Mouse (Mus musculus) forebrain, embryonic 14.5 days (tissue): ENCODE data around the gene Plcl1. TPM values are rescaled to one million over a fixed set of nuclear protein-coding genes. Genes with fewer than 3 reads are reported as not detected.

Experiments
- ATAC-seq: fragments of 200-750 bp; cut with Nextera tagmentation; 2 replicates; pipeline ENCODE4 v1.8.0; 2017; ENCODE audit warnings: mild to moderate bottlenecking, moderate library complexity
- DNase-seq: peaks from one replicate; pipeline ENCODE4 v3.0.0-alpha.2; 2015; ENCODE audit warnings: low spot score
- H3K27ac ChIP-seq: fragments of 300-500 bp; sonication (generic); 2 replicates; pipeline ENCODE4 v1.5.1; 2014; ENCODE audit warnings: low read depth, mild to moderate bottlenecking, control low read depth, low read length, moderate library complexity
- H3K27me3 ChIP-seq: fragments of 300-500 bp; sonication (generic); replicated peaks from 2 replicates; pipeline ENCODE4 v1.6.1; 2014; ENCODE audit warnings: low read length, control low read depth, mixed read lengths; ENCODE audit not compliant: control insufficient read depth, insufficient read depth
- H3K36me3 ChIP-seq: fragments of 300-500 bp; sonication (generic); 2 replicates; pipeline ENCODE4 v1.6.1; 2014; ENCODE audit warnings: low read length, control low read depth; ENCODE audit not compliant: control insufficient read depth, insufficient read depth
- H3K4me1 ChIP-seq: fragments of 300-500 bp; sonication (generic); 2 replicates; pipeline ENCODE4 v1.6.1; 2014; ENCODE audit warnings: antibody characterized with exemption, low read length, control low read depth; ENCODE audit not compliant: control insufficient read depth, insufficient read depth
- H3K4me2 ChIP-seq: fragments of 300-500 bp; sonication (generic); 2 replicates; pipeline ENCODE4 v1.6.1; 2014; ENCODE audit warnings: mild to moderate bottlenecking, control low read depth, low read length
- H3K4me3 ChIP-seq: fragments of 300-500 bp; sonication (generic); 2 replicates; pipeline ENCODE4 v1.5.1; 2014; ENCODE audit warnings: low read depth, low read length, control low read depth
- H3K9ac ChIP-seq: fragments of 300-500 bp; sonication (generic); 2 replicates; pipeline ENCODE4 v1.6.1; 2014; ENCODE audit warnings: mild to moderate bottlenecking, low read length, control low read depth, moderate library complexity
- H3K9me3 ChIP-seq: fragments of 300-500 bp; sonication (generic); replicated peaks from 2 replicates; pipeline ENCODE4 v1.6.1; 2016; ENCODE audit warnings: low read length, control low read depth, mixed read lengths; ENCODE audit not compliant: control insufficient read depth
- WGBS: fragments of 180-500 bp; shearing (Covaris S2); extraction: QIAGEN DNeasy Blood & Tissue Kit; methylation state at CpG from one replicate; pipeline ENCODE4 v1.1.7; 2014; 5-methylcytosine and 5-hydroxymethylcytosine counted together
- polyA plus RNA-seq: library from polyadenylated mRNA; unstranded; fragments of >200 nt; fragmentation: Nextera tagmentation; extraction: Ambion mirVana; gene quantifications from 2 replicates; pipeline ENCODE4 v1.2.1, GENCODE M21; 2014

Plcl1 gene
- 2.6 and 4.2 TPM in 2 replicates for polyA plus RNA-seq

DNA sequence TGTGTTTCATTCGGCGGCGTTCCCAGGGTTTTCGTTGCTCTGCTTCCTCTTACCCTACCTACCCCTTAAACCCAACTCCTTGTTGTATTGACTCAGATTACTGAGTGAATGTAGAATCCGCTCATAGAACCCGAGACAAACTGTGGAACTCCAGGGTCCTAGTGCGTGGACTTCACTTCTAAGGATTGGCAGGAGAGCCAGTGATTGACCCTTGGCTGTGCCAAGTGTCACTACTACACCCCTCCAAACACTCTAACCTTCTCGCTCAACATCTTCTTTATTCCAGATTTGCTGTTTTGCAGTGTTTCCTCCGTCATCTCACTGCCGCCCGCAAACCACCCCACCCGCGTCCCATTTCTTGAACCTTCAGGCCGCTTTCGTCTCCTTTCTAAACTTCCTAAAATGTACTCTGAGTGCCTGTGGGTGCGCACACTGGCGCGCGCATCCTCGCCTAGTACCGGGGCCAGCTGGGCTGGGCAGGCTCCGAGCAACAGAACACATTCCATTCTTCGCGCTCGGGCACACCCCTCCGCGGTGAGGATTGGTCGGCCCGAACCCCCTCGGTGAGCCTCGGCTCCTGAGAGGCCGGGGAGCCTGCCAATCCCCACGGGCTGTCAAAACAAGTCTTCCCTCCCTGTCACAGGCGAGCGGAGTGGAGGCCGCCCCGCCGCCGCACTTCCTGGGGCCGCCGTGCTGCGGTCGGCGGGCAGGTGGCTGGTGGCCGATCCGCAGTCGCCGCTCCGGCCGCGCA is at the start of gene Plcl1:
Gene Plcl1 (plus strand): TSS at position 650 of the 751 bp plus-strand sequence.
- peak within 1 kb of the TSS; percentile 94 for H3K4me2 ChIP-seq
- no peaks in the 10 kb centered on the region; the same call in 1 of the 2 replicates for H3K27me3 ChIP-seq
- peak; percentile 98 for DNase-seq
- peak within 1 kb of the TSS; percentile 86 for H3K27ac ChIP-seq
- 2% methylated on average over 50 of the region's 51 CpGs for WGBS
- H3K4me3 ChIP-seq, result peak within 1 kb of the TSS; percentile 86
- H3K9ac ChIP-seq, result peak within 1 kb of the TSS; percentile 82
- ATAC-seq, result peak; percentile 99
- H3K4me1 ChIP-seq, result peaks cover 3% of the 10 kb centered on the region; the same call in 1 of the 2 replicates
- H3K36me3 ChIP-seq, result no peaks in the 10 kb centered on the region
- no peaks in the 10 kb centered on the region for H3K9me3 ChIP-seq

DNA sequence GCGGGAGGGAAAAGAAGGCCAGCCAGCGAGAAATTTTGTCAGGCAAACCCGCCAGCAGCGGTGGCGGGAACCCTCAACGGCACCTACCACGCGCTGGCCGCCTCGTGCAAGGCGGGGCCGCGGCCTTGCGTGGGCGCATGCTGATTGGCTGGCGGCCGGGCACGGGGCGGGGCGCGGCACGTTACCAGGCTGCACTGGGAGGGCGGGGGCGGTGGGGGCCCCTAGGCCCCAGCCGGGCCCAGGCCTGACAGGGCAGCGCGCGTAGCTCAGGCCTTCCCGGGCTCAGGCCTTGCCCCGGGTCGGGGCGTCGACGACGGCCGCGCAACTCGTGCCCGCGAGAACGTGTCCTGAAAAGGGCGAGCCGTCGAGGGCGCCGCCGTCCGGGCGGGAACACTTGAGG is 43.1 kb upstream of the Plcl1 start:
- no peak overlapping the region for H3K4me3 ChIP-seq
- H3K4me2 ChIP-seq, result peak overlapping the region; percentile 59; the same call in 1 of the 2 replicates
- no peak overlapping the region for H3K9ac ChIP-seq
- DNase-seq (no peak), ATAC-seq (peak; percentile 59)
- H3K9me3 ChIP-seq, result peaks cover 5% of the 10 kb centered on the region; the same call in 1 of the 2 replicates
- H3K36me3 ChIP-seq, result no peaks in the 10 kb centered on the region
- no peak overlapping the region for H3K27ac ChIP-seq
- 0 out of 2 replicates have a peak, but pooled peaks cover 2% of the 10 kb centered on the region for H3K4me1 ChIP-seq
- 53% methylated on average over 47 of the region's 49 CpGs for WGBS
- peaks cover 8% of the 10 kb centered on the region; the same call in 1 of the 2 replicates for H3K27me3 ChIP-seq

DNA sequence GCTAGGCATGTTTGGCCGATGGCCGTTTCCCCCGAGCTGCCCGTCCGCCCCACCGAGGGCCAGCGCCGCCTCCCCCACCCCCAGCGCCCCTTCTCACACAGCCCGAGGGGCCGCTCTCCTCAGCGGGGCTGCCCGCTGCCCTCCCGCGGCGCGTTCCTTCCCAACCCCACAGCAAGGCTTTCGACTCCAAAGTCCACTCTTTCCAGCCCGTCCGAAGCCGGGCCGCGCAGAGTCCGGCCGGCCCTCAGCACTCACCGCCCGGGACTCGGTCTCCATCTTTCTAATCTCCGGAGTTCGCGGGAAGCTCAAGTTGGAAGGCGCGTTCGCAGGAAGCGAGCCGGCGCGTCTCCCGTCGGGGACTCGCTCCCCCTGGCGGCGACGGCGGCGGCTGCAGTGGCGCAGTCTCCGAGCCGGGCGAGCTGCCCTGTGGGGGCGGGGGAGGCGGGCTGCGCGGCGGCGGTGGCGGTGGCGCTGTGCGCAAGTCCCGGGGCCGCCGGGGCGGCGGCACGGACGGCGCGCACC is 42.6 kb upstream of the Plcl1 start, which contains the start of gene Boll:
Gene Boll (minus strand): TSS at position 426 of the 522 bp plus-strand sequence.
- H3K27me3 ChIP-seq, result peaks cover 8% of the 10 kb centered on the region; the same call in 1 of the 2 replicates
- peak; percentile 92 for ATAC-seq
- WGBS, result 13% methylated on average over 64 of the region's 68 CpGs
- peak within 1 kb of the TSS; percentile 59 for H3K4me2 ChIP-seq
- H3K4me1 ChIP-seq, result 0 out of 2 replicates have a peak, but pooled peaks cover 2% of the 10 kb centered on the region
- H3K9me3 ChIP-seq, result peaks cover 5% of the 10 kb centered on the region; the same call in 1 of the 2 replicates
- no peak within 1 kb of the TSS for H3K27ac ChIP-seq
- peak; percentile 72 for DNase-seq
- no peak within 1 kb of the TSS for H3K9ac ChIP-seq
- H3K36me3 ChIP-seq, result no peaks in the 10 kb centered on the region
- peak within 1 kb of the TSS; percentile 46 for H3K4me3 ChIP-seq

DNA sequence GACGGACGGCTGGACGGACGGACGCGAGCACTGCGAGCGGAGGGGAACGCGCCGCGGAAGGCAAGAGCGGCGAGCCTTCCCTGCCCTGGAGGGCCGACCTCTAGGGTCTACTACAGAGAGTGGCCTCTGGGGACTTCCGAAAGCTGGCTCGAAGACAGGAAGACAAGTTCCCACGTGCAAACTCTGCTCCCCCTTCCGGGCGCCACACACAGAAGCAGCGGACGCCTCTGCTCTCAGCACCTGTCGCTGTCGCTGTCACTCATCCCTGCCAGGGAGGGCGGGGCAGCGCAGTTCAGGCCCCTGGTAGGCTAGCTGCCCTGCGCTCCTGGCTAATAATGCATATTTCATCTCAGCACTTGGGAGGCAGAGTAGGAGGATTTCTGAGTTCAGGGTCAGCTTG is 42.1 kb upstream of the Plcl1 start:
- peak overlapping the region; percentile 46 for H3K4me3 ChIP-seq
- ATAC-seq, result peak; percentile 91
- H3K9ac ChIP-seq, result no peak overlapping the region
- DNase-seq, result peak; percentile 68
- H3K27me3 ChIP-seq, result peaks cover 8% of the 10 kb centered on the region; the same call in 1 of the 2 replicates
- peaks cover 5% of the 10 kb centered on the region; the same call in 1 of the 2 replicates for H3K9me3 ChIP-seq
- H3K27ac ChIP-seq, result no peak overlapping the region
- H3K4me2 ChIP-seq, result peak overlapping the region; percentile 59
- WGBS, result 3% methylated on average over 16 of the region's 27 CpGs
- H3K4me1 ChIP-seq, result 0 out of 2 replicates have a peak, but pooled peaks cover 2% of the 10 kb centered on the region
- no peaks in the 10 kb centered on the region for H3K36me3 ChIP-seq

DNA sequence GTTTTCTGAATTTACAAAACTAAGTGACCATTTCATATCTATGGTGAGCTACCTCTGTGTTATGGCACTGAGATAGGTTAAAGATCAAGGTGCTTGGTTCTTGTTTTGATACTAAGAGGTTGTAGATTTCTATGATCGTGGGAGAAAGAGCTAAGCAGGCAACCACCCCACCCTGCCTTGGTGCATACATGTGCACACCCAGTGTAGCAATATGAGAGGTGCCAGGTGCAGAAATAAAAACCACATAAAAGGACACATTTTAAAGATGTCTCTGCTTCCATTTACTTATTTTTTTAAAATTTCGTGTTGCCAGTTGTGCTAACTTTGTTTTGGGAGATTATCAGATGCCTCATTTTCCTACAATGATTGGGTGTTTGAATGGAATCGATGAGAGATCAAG is 33.1 kb upstream of the Plcl1 start:
- 93% methylated on average over 3 of the region's 3 CpGs for WGBS

DNA sequence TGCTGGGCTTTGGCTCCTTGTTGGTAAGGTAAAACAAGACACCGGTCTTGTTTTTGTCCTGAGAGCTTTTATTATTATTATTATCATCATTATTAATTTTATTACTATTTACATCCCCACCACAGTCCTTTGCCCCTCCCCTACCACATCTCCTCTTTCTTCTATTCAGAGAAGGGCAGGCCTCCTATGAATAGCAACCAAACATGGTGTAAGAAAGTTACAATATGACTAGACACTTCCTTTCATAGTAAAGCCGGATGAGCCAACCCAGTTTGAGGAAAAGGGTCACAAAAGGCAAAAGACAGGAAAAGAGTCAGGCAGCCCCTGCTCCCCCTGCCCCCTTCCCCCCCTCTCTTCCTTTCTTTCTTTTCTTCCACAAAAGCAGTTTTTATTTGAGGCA is 25.2 kb upstream of the Plcl1 start:
- H3K36me3 ChIP-seq, result no peaks in the 10 kb centered on the region
- ATAC-seq (no peak), DNase-seq (no peak)
- H3K4me3 ChIP-seq, result no peak overlapping the region
- H3K27ac ChIP-seq, result no peak overlapping the region
- H3K9ac ChIP-seq, result no peak overlapping the region
- no peaks in the 10 kb centered on the region for H3K4me1 ChIP-seq
- no peaks in the 10 kb centered on the region for H3K9me3 ChIP-seq
- WGBS, result 80% methylated on average over 2 of the region's 2 CpGs
- no peaks in the 10 kb centered on the region for H3K27me3 ChIP-seq
- H3K4me2 ChIP-seq, result no peak overlapping the region

More for the DNA sequence above, 33.1 kb upstream of the Plcl1 start:
- H3K9ac ChIP-seq, result no peak overlapping the region
- H3K4me3 ChIP-seq, result no peak overlapping the region
- no peak for DNase-seq
- H3K4me1 ChIP-seq, result no peaks in the 10 kb centered on the region
- H3K27me3 ChIP-seq, result no peaks in the 10 kb centered on the region
- no peaks in the 10 kb centered on the region for H3K9me3 ChIP-seq
- no peak for ATAC-seq
- no peak overlapping the region for H3K27ac ChIP-seq
- H3K4me2 ChIP-seq, result no peak overlapping the region
- no peaks in the 10 kb centered on the region for H3K36me3 ChIP-seq

DNA sequence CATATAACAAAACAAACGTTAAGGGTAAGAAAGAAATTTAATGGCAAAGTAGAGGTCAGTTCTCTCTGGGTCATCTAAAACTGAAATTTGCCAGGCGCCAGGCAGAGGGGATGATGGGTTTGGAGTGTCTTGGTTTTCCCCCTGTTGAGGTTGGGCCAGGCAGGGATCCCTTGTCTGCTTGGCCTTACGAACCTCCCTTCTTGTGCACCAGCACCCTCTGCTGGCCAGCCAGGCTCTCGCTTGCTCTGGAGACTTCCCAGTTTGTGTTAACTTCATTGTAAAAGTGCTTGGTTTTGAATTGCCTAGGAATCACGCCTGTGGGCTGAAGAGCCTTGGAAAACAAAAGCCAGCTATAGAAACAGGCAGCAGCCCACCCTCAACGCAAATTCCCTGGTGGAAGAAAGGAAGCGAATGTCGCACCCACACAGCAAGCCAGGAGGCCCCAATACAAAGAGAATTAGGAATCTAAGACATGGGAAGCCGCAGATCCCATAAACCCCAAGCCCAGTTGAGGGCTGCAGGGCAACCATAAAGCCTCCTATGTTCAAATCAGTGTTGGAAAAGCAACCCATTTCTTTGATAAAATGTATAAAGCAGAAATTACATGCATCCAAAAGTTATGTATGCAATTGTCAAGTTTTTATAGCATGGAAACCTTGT is 22.5 kb upstream of the Plcl1 start:
- no peak overlapping the region for H3K9ac ChIP-seq
- H3K27ac ChIP-seq, result no peak overlapping the region
- no peak overlapping the region for H3K4me3 ChIP-seq
- no peaks in the 10 kb centered on the region for H3K4me1 ChIP-seq
- H3K9me3 ChIP-seq, result no peaks in the 10 kb centered on the region
- DNase-seq, result peak; percentile 89
- ATAC-seq, result peak; percentile 93
- WGBS, result 9% methylated on average over 9 of the region's 9 CpGs
- H3K27me3 ChIP-seq, result no peaks in the 10 kb centered on the region
- H3K36me3 ChIP-seq, result no peaks in the 10 kb centered on the region
- H3K4me2 ChIP-seq, result no peak overlapping the region

DNA sequence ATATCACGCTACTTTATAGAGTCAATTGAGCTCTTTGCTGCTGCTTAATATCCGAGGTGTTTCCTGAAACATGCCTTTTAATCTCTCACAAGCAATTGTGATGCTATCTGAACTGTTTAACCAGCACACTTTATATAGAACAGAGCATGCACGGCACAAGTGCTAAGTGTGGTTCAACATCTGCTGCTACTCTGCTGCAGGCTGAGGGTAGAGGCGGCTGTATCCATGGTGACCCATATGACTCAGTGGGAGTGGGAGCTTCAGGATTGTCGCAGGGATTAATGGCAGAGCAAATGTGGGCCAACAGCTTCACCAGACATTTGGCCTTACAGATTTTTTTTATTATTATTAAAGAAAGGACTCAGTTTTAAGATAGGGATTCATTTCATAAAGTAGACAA is 5.8 kb upstream of the Plcl1 start:
- peak; percentile 55; the same call in 1 of the 2 replicates for ATAC-seq
- H3K4me1 ChIP-seq, result no peaks in the 10 kb centered on the region; the same call in 1 of the 2 replicates
- no peaks in the 10 kb centered on the region for H3K36me3 ChIP-seq
- WGBS, result 39% methylated on average over 5 of the region's 5 CpGs
- no peaks in the 10 kb centered on the region for H3K9me3 ChIP-seq
- H3K9ac ChIP-seq, result no peak overlapping the region
- H3K4me2 ChIP-seq, result no peak overlapping the region
- peak; percentile 36 for DNase-seq
- no peak overlapping the region for H3K27ac ChIP-seq
- no peaks in the 10 kb centered on the region; the same call in 1 of the 2 replicates for H3K27me3 ChIP-seq
- no peak overlapping the region for H3K4me3 ChIP-seq
